Mouse (Mus musculus) CH12F3 (cell line): ENCODE measurements around the gene Frmd8.

ENCODE experiments used
- in situ Hi-C: fragments of 300-500 bp; cut with MboI; formaldehyde crosslinking; loops from 2 replicates; pipeline ENCODE4 v1.14.3; 2020; ENCODE audit warnings: low sequenced_read_pairs

The Frmd8 gene

GRCm38 (mm10) chr19:5887234-5887815, 12.3 kb upstream of the Frmd8 start:
- in situ Hi-C loops: loop anchor here (10.0 kb wide), 1 partner anchor 93 kb away; no protein-coding TSS in a partner anchor

- in situ Hi-C loops: loop anchor here (10.0 kb wide), 1 partner anchor 91 kb away; no protein-coding TSS in a partner anchor
Measured at GRCm38 (mm10) chr19:5885838-5886237, 10.8 kb upstream of the Frmd8 start.

- in situ Hi-C loops: loop anchor here (10.0 kb wide), 1 partner anchor 89 kb away; no protein-coding TSS in a partner anchor
Measured at GRCm38 (mm10) chr19:5883935-5884334, 8.9 kb upstream of the Frmd8 start.

- in situ Hi-C loops: loop anchor here (10.0 kb wide), 1 partner anchor 87 kb away; no protein-coding TSS in a partner anchor
Measured at GRCm38 (mm10) chr19:5882079-5882478, 7.0 kb upstream of the Frmd8 start.

GRCm38 (mm10) chr19:5881155-5881554, 6.1 kb upstream of the Frmd8 start:
- in situ Hi-C loops: loop anchor here (10.0 kb wide), 1 partner anchor 86 kb away; no protein-coding TSS in a partner anchor

GRCm38 (mm10) chr19:5879735-5880134, 4.7 kb upstream of the Frmd8 start:
- in situ Hi-C loops: loop anchor here (10.0 kb wide), 1 partner anchor 85 kb away; no protein-coding TSS in a partner anchor

GRCm38 (mm10) chr19:5878916-5879315, 3.8 kb upstream of the Frmd8 start:
- in situ Hi-C loops: no loop called here

- in situ Hi-C loops: no loop called here
Measured at GRCm38 (mm10) chr19:5878362-5878722, 3.3 kb upstream of the Frmd8 start.

GRCm38 (mm10) chr19:5877618-5878361, 2.7 kb upstream of the Frmd8 start, which contains the start of gene Slc25a45:
Slc25a45 (plus strand) TSS chr19:5877808.
- in situ Hi-C loops: no loop called here

GRCm38 (mm10) chr19:5874391-5874968, 594 bp downstream of the Frmd8 start:
- in situ Hi-C loops: no loop called here

- in situ Hi-C loops: no loop called here
Measured at GRCm38 (mm10) chr19:5872931-5873556, 2.0 kb downstream of the Frmd8 start.

- in situ Hi-C loops: no loop called here
Measured at GRCm38 (mm10) chr19:5872528-5872927, 2.5 kb downstream of the Frmd8 start.

- in situ Hi-C loops: no loop called here
Measured at GRCm38 (mm10) chr19:5871683-5872082, 3.4 kb downstream of the Frmd8 start.

- in situ Hi-C loops: no loop called here
Measured at GRCm38 (mm10) chr19:5871273-5871672, 3.8 kb downstream of the Frmd8 start.

- in situ Hi-C loops: no loop called here
Measured at GRCm38 (mm10) chr19:5868096-5868495, 7.0 kb downstream of the Frmd8 start.

GRCm38 (mm10) chr19:5864710-5865398, 10.2 kb downstream of the Frmd8 start:
- in situ Hi-C loops: no loop called here

- in situ Hi-C loops: no loop called here
Measured at GRCm38 (mm10) chr19:5863776-5864175, 11.3 kb downstream of the Frmd8 start.

- in situ Hi-C loops: no loop called here
Measured at GRCm38 (mm10) chr19:5862335-5863085, 12.6 kb downstream of the Frmd8 start.

GRCm38 (mm10) chr19:5856604-5857003, 18.5 kb downstream of the Frmd8 start:
- in situ Hi-C loops: no loop called here
